Mouse (Mus musculus): Measurements from ENCODE around the gene Arhgap27.
"Not testable (repeated sequence)": the region's sequence is repeated elsewhere in the genome, so short reads cannot be mapped to it uniquely, and the experiment has no call there.

The Arhgap27 gene

DNA sequence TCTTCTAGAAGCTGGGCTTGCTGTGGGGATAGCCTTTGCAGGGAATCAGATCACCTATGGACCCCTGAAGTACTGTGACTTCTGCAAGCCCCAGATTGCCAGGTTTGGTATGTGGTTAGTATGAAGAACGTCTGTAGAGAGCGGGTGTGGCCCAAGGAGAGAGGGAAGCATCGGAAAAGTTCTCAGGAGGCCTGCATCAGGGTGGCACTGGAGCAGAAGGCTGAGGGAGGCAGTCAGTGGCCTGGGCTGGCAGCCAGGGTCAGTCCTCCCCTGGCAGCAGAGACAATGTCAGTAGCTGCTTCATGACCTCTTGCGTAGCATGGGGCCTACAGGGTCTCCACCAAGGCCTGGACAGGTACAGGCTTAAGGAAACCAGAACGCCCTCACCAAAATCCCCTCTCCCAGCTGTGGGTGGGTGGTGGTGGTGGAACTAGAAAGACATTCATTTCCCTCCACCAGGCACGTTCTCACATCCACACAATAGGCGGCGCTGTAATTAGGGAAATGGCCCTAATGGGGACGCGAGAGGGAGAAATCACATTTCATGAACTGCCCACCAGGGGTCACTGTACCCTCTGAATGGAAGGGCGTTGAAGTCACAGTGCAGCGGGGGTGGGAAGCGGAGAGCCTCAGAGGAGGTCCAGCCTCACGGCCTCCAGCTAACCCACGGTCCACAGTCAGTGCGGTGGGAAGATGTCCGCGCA is 31.2 kb downstream of the Arhgap27 start:
- peak; percentile 83 to 90 for DNase-seq

GRCm38 (mm10) chr11:103331502-103332185 is 31.8 kb downstream of the Arhgap27 start:
- no peak for DNase-seq

- DNase-seq, result no peak
Observed at GRCm38 (mm10) chr11:103330651-103331319, 32.7 kb downstream of the Arhgap27 start.

DNA sequence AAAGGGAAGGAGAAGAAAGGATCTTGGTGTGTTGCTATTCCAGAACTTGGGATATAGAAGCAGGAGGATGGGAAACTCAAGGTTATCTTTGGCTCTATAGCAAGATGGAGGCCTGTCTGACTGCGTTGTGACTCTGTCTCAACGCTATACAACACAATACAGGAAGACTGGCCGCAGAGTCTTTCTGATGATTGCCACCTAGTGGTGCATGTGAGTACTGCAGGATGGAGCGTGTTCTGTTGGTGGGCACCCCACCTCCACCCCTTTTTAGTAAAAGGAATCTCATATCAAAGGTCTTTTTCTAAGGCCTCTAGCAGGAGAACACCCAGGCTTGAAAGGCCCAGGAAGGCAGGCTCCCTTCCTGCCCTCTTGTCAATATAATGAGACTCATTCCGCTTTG is 36.5 kb downstream of the Arhgap27 start:
- peak; percentile 64 to 90 for DNase-seq

- peak; percentile 73 to 89 for DNase-seq
Observed at GRCm38 (mm10) chr11:103325172-103325571, 38.3 kb downstream of the Arhgap27 start.

GRCm38 (mm10) chr11:103324723-103325122 is 38.8 kb downstream of the Arhgap27 start:
- no peak for DNase-seq

DNA sequence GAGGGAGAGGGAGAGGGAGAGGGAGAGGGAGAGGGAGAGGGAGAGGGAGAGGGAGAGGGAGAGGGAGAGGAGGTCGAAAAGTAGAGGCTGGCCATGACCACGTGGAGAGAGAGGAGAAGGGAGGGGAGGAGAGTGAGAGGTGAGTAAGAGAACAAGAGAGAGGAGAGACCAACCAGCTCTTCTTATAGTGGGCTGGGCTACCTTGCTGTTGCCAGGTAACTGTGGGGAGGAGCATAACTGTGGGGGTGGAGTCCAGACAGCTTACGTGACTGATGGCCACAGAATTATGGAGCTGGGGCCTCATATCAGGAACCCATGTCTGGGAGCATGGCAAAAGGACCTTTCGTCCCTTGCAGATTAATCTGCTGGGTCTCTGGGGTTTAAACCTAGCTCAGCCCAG is 40.7 kb downstream of the Arhgap27 start:
- not testable (repeated sequence) for DNase-seq

DNA sequence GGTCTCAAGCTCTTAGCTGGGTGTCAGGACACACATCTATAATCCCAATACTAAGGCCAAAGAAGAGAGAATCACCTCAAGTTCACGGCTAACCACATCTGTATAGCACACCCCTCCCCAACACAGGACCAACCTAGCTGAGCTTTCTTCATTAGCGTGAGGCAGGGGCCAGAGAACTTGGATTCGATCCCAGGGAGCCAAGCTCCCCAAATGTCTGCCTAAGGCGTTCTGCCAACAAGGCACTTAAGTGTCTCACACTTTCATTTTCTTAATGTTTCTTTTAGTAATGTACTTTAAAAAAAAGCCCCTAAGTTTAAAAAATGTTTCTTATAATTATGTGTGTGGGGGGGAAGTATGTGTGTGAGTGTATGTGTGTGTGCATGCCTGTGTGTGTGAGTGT is 42.8 kb downstream of the Arhgap27 start:
- DNase-seq, result no peak

GRCm38 (mm10) chr11:103320196-103320595 is 43.3 kb downstream of the Arhgap27 start:
- DNase-seq, result no peak

DNA sequence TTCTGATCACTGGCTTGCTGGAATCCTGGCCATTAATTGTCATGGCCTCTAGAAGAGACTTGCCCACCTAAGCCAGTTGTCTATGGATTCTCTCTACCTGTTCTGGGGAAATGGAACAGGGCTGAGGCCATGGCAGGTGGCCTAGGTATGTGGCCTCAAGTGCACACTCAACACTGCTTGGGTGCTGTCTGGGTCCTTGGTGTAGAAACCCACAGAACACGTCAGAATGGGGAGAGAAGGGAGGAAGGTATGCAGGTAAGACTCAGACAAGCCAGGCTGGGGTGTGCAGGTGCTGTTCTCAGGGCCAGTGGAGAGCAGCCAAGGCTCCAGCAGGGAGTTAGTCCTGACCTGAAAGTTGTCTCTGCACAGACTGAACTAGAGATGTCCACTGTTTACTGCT is 45.5 kb downstream of the Arhgap27 start:
- no peak for DNase-seq

- no peak for DNase-seq
Observed at GRCm38 (mm10) chr11:103315379-103315778, 48.1 kb downstream of the Arhgap27 start.

DNA sequence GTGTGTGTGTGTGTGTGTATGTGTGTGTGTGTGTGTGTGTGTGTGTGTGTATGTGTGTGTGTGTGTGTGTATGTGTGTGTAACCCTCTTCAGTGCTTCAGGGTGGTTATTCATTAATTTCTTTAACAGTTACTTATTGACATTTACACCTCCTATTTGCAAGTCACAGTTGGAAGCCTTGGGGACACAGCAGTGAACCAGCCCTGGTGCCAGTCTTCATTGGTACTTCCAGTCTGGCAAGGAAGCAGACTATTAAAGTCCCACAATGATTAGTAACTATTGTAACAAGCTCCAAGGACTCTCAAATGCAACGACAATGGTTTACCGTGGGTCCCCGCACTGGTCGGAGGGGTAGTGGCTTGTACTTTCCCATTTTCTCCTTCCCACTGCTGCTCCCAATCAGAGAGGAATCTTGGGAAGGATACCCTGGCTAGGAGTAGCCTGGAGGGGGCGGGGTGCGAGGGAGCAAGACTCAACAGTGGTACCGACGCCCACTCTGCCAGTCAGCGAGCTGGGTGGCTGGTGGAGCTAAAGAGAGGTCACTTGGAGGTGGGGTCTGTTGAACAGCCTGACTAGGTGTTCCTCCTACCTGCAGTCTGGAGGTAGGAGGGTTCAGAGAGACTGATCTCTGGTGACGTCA is 48.6 kb downstream of the Arhgap27 start:
- DNase-seq, result peak; percentile 55 to 69

DNA sequence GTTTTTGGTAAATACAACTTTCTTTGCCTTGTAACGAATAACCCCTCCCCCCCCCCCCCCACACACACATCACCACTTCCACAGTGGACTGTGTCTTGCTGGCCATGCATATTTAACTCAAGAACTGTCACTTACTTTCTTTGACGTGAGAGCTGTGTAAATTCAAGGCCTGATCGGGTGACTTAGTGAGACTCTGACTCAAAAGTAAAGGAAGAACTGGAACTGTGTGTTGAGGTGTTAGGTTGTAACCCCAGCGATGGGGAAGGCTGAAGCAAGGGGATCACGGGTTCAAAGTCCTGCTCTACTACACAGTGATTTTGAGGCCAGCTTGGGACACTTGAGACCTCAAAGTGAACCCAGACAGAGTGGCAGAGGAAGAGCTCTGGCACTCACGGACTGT is 50.0 kb downstream of the Arhgap27 start:
- DNase-seq, result no peak

GRCm38 (mm10) chr11:103312655-103313255 is 50.7 kb downstream of the Arhgap27 start:
- peak in 1 of 2 experiments; percentile 29 for DNase-seq

- DNase-seq, result peak; percentile 61 to 79
Observed at GRCm38 (mm10) chr11:103311960-103312611, 51.4 kb downstream of the Arhgap27 start.

GRCm38 (mm10) chr11:103309956-103310574 is 53.4 kb downstream of the Arhgap27 start:
- DNase-seq, result no peak

GRCm38 (mm10) chr11:103307910-103308309 is 55.6 kb downstream of the Arhgap27 start:
- DNase-seq, result peak; percentile 80 to 88

DNA sequence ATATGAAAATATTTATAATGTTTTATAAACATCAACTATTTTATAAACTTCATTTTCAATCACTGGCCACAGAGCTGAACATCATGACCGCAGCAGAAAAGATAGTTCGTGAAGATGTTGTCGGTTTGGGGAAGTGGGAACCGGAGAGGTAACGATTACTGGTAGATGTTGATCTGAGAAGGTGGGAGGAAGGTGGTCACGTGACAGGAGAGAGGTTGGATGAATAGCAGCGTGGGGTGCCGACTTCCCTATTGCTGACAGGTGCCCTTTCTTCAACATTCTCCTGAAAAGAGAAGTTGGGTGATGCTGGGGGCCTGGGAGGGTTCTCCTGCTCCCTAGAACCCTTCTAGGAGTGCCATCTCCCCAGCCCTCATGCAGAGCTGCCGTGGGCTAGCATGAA is 59.0 kb downstream of the Arhgap27 start:
- DNase-seq, result no peak

- DNase-seq, result no peak
Observed at GRCm38 (mm10) chr11:103294772-103295171, 68.7 kb downstream of the Arhgap27 start.

DNA sequence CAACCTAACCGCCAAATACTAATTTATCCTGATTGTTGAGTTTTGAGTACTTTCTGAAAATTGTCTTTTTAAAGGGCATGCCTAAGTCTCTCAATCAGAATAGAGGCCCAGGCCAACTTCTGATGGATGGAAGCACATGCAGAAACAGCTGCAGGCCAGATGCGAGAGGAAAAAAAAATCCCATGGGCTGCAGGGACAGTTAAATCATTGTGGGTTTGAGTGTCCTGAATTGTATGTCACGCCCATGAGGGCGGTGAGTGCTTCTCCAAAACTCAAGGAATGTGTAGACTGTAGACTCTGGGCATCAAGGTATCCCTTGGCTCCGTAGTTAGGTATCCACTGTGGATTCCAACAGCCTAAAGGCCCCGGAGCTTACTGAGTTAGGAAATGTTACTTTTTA is 69.4 kb downstream of the Arhgap27 start:
- no peak for DNase-seq

GRCm38 (mm10) chr11:103292890-103293287 is 70.6 kb downstream of the Arhgap27 start:
- no peak for DNase-seq

Measured in kidney, postnatal 36 days (tissue).